Mouse (Mus musculus): ENCODE data around the gene Rnf216. TPM values are rescaled to one million over a fixed set of nuclear protein-coding genes. Genes with fewer than 3 reads are reported as not detected.

The Rnf216 gene
- polyA plus RNA-seq, 1 experiment from 2014 or later, result 38.7 TPM

Small RNA genes within 50 kb of the gene (microRNA-seq; reads per million reads assigned to microRNA genes)
- not detected for gene Gm44405

Other genes with a start within 250 kb of the Rnf216 start
- 11.5 and 12.9 TPM in 2 replicates for gene Fbxl18, start 217.6 kb downstream of the Rnf216 start, polyA plus RNA-seq (2016; fragmentation: Nextera tagmentation; extraction: Ambion mirVana)
- gene Actb, start 206.2 kb downstream of the Rnf216 start, polyA plus RNA-seq (2016; fragmentation: Nextera tagmentation; extraction: Ambion mirVana), result 6,292 and 6,382 TPM in 2 replicates
- 201 and 205 TPM in 2 replicates for gene Fscn1, start 152.7 kb downstream of the Rnf216 start, polyA plus RNA-seq (2016; fragmentation: Nextera tagmentation; extraction: Ambion mirVana)
- not detected in 2 replicates for gene Olfr718-ps1, start 34.6 kb upstream of the Rnf216 start, polyA plus RNA-seq (2016; fragmentation: Nextera tagmentation; extraction: Ambion mirVana)
- gene Rbak, start 67.8 kb upstream of the Rnf216 start, polyA plus RNA-seq (2016; fragmentation: Nextera tagmentation; extraction: Ambion mirVana), result 8.8 and 9.0 TPM in 2 replicates
- gene Spdye4b, start 68.0 kb upstream of the Rnf216 start, polyA plus RNA-seq (2016; fragmentation: Nextera tagmentation; extraction: Ambion mirVana), result not detected in 2 replicates
- not detected in 2 replicates for gene Spdye4a, start 113.9 kb upstream of the Rnf216 start, polyA plus RNA-seq (2016; fragmentation: Nextera tagmentation; extraction: Ambion mirVana)
- gene Zfp12, start 122.2 kb upstream of the Rnf216 start, polyA plus RNA-seq (2016; fragmentation: Nextera tagmentation; extraction: Ambion mirVana), result 10.3 and 11.3 TPM in 2 replicates
- gene Zfp316, start 157.0 kb upstream of the Rnf216 start, polyA plus RNA-seq (2016; fragmentation: Nextera tagmentation; extraction: Ambion mirVana), result 4.6 and 4.9 TPM in 2 replicates
- gene Zfp853, start 180.6 kb upstream of the Rnf216 start, polyA plus RNA-seq (2016; fragmentation: Nextera tagmentation; extraction: Ambion mirVana), result 0.09 TPM in 1 of 2 replicates, not detected in the other
- 26.9 and 27.6 TPM in 2 replicates for gene E130309D02Rik, start 202.4 kb upstream of the Rnf216 start, polyA plus RNA-seq (2016; fragmentation: Nextera tagmentation; extraction: Ambion mirVana)
- gene Zdhhc4, start 216.3 kb upstream of the Rnf216 start, polyA plus RNA-seq (2016; fragmentation: Nextera tagmentation; extraction: Ambion mirVana), result 51.9 and 56.5 TPM in 2 replicates
- gene Grid2ip, start 244.3 kb upstream of the Rnf216 start, polyA plus RNA-seq (2016; fragmentation: Nextera tagmentation; extraction: Ambion mirVana), result 0.14 and 0.51 TPM in 2 replicates